ENCODE assay signal across 8 mouse cellular contexts in the genomic region with DNA sequence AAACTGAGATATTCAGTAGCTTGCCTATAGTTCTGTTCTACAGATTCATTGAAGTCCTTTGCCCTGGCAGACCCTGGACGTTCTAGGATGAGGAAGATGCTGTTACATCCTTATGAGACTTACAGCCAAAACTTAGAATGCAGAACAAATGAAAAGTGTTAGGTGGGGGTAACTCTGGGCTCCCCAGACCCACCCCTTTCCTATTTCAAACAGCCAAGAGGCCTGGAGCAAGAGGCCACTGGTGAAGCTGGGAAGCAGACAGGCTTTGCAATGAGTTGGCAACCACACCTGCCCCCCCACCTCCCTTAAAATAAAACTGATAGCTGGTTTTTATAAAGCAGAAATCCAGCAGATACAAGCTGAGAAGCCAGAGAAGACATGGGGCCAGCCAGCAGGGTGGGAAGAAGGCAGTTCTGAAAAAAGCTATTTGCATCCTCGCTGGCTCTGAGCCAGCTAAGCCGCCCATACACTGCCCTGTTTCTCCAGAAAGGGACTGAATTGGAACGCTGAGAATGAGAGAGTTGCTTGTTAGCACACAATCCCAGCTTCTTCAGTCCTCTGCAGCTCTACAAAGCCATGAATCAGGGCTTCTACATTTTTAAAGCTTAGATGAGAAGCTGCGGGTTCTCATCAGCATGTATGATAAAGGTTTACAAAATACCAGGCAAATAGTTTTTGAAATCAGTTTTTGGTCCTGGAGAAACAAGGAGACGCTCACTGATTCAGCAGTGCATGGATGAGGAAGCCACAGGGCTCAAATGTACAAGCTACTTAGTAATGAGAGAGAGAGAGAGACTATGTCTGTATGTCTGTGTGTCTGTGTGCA. TPM values are rescaled to one million over a fixed set of nuclear protein-coding genes. Genes with fewer than 3 reads are reported as not detected.
DNase-seq lines count a peak whose midpoint lies in the region; ATAC-seq lines count a peak whose summit lies in the region.

No protein-coding gene starts in this region.

- no peaks in the 10 kb centered on the region for H3K9me3 ChIP-seq in forebrain, embryonic 12.5 days
- no peaks in the 10 kb centered on the region for H3K9me3 ChIP-seq in heart, embryonic 15.5 days (replicated peaks)
- H3K9me3 ChIP-seq in lung, embryonic 15.5 days = no peaks in the 10 kb centered on the region

- H3K27ac ChIP-seq in forebrain, embryonic 12.5 days = peak overlapping the region; percentile 74
- H3K27ac ChIP-seq in heart, embryonic 15.5 days = 0 out of 2 replicates have a peak overlapping the region, but pooled peaks have one; percentile 5
- H3K27ac ChIP-seq in lung, embryonic 15.5 days = peak overlapping the region; percentile 8; the same call in 1 of the 2 replicates

- H3K4me3 ChIP-seq in forebrain, embryonic 12.5 days (replicated peaks) = no peak overlapping the region
- H3K4me3 ChIP-seq in heart, embryonic 15.5 days = no peak overlapping the region
- H3K4me3 ChIP-seq in lung, embryonic 15.5 days = no peak overlapping the region

- ATAC-seq in forebrain, embryonic 12.5 days (ENCODE audit: low FRiP score) = peak; percentile 90
- 0 out of 2 replicates have a peak, but pooled peaks have one; percentile 47 for ATAC-seq in heart, embryonic 15.5 days (replicated peaks; ENCODE audit: insufficient number of reproducible peaks, insufficient read depth, low FRiP score, low read depth)
- peak; percentile 75; the same call in 1 of the 2 replicates for ATAC-seq in lung, embryonic 15.5 days (ENCODE audit: borderline replicate concordance, extremely low read depth, low FRiP score, low TSS enrichment)
- no peak for ATAC-seq in activated CD4-positive, CD25-positive, alpha-beta regulatory T cell, adult 4 months

- no peak overlapping the region for H3K9ac ChIP-seq in forebrain, embryonic 12.5 days
- H3K9ac ChIP-seq in heart, embryonic 15.5 days = no peak overlapping the region
- no peak overlapping the region for H3K9ac ChIP-seq in lung, embryonic 15.5 days

- no peaks in the 10 kb centered on the region for H3K27me3 ChIP-seq in forebrain, embryonic 12.5 days
- H3K27me3 ChIP-seq in heart, embryonic 15.5 days = no peaks in the 10 kb centered on the region
- H3K27me3 ChIP-seq in lung, embryonic 15.5 days = no peaks in the 10 kb centered on the region

- H3K4me2 ChIP-seq in forebrain, embryonic 12.5 days = peak overlapping the region; percentile 27
- 0 out of 2 replicates have a peak overlapping the region, but pooled peaks have one; percentile 6 for H3K4me2 ChIP-seq in heart, embryonic 15.5 days
- H3K4me2 ChIP-seq in lung, embryonic 15.5 days = no peak overlapping the region

- peaks cover 15% of the 10 kb centered on the region for H3K4me1 ChIP-seq in forebrain, embryonic 12.5 days
- peaks cover 9% of the 10 kb centered on the region for H3K4me1 ChIP-seq in heart, embryonic 15.5 days (replicated peaks)
- peaks cover 13% of the 10 kb centered on the region for H3K4me1 ChIP-seq in lung, embryonic 15.5 days

- WGBS in forebrain, embryonic 12.5 days = 22% methylated on average over 6 of the region's 6 CpGs
- 37% methylated on average over 6 of the region's 6 CpGs for WGBS in heart, embryonic 15.5 days
- WGBS in lung, embryonic 15.5 days = 26% methylated on average over 6 of the region's 6 CpGs

- DNase-seq in embryo, embryonic 11 days = peak; percentile 48
- no peak for DNase-seq in embryo, embryonic 10 days (ENCODE audit: low spot score)
- DNase-seq in kidney, postnatal 14 days = peak; percentile 71
- peak; percentile 94 to 95 for DNase-seq in right cerebral cortex, postnatal 10 days (ENCODE audit: low spot score in 2 of 2)

- no peaks in the 10 kb centered on the region for H3K36me3 ChIP-seq in forebrain, embryonic 12.5 days (replicated peaks)
- H3K36me3 ChIP-seq in heart, embryonic 15.5 days = no peaks in the 10 kb centered on the region
- no peaks in the 10 kb centered on the region for H3K36me3 ChIP-seq in lung, embryonic 15.5 days

RNA-seq across cellular contexts. Expression of a gene that starts 48.8 kb away (rescaled TPM):
- polyA plus RNA-seq in forebrain, embryonic 12.5 days (2016; fragmentation: Nextera tagmentation; extraction: Ambion mirVana) = 13.6 and 14.1 TPM in 2 replicates
- 10.2 and 10.3 TPM in 2 replicates for polyA plus RNA-seq in heart, embryonic 15.5 days (2015; fragmentation: Nextera tagmentation; extraction: Ambion mirVana)
- 18.3 and 19.7 TPM in 2 replicates for polyA plus RNA-seq in lung, embryonic 15.5 days (2015; fragmentation: Nextera tagmentation; extraction: Ambion mirVana)
- polyA plus RNA-seq in activated CD4-positive, CD25-positive, alpha-beta regulatory T cell, adult 4 months (2017; shearing (Covaris generic)) = 1 to 10 TPM in 1 of 2 experiments, under 1 TPM in 1; 0.36 to 1.5 TPM

Comparison
In these comparisons a context has a peak if more than half of its experiments do, and no peak if none do; other contexts are left out.
1. H3K27ac ChIP-seq: peak in every context shown above with its lines; median percentile 74 in forebrain, embryonic 12.5 days; 8 in lung, embryonic 15.5 days; 5 in heart, embryonic 15.5 days.